Mouse (Mus musculus) right cerebral cortex, adult 2 months (tissue): ENCODE data around the gene Notch2.

Experiments used
- DNase-seq, 2 experiments: peaks; one replicate each; pipeline ENCODE4 v3.0.0; 2021 to 2022; ENCODE audit warnings: low spot score in 2 of 2

Notch2 gene

DNA sequence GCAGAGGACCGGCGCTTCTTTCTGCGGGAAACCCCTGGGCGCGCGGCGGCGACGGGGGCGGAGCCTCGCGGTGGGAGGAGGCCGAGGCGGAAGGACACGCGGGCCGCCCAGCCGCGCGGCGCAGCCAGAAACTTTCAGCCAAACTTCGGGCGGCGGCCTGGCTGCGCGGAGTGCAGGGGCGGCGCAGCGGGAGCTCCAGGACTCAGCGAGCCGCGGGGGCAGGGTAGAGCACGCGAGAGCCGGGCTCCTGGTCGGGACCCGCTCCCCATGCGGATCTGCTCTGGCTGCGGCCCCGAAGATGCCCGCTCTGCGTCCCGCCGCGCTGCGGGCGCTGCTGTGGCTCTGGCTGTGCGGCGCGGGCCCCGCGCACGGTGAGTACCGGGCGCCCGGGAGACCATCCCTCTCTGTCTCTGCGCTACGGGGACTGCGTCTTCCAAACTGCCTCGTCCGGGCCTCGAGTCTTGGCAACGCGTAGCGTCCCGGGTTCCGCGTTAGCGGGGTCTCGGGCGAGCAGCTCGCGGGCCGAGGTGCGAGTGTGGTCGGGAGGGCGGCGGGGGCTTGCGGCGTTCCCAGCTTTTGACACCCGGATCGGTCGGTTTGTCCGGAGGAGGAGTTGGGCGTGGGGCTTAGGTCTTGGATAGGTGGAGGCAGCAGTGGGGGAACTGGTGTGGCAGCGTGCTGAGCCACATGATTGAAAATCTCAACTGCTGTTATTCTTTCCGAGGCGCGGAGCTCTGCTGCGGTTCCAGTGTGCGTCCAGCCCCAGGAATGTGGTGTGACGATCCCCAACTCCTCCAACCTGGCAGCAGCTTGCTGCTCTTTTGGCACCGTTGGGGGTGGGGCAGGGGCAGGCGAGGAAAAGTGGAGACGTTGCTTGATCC lies at the start of gene Notch2:
TSS of gene Notch2 (plus strand) at position 127 of the 881 bp plus-strand sequence.
- DNase-seq = peak; percentile 87 to 88

DNA sequence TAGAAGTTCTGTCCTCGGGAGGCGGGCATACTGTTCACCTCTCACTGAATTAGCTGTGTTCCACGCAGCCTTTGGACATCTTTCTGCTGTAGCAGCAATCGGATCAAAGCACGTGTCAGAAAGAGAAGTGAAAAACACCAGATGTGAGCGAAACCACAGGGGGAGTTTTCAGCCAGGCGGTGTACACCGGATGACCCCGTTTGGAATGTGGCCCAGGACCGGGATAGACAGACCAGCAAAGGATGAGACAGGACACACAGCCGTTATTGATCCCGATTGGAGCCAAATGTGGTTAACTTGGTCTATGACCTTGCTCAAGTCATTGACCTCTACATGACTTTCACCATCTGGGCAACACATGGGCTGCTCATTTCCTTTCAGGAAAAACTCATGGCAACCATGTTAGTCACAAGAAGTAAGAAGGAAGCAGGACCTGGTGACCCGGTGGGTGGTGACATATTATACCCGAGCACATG lies 48.4 kb upstream of the Notch2 start:
- DNase-seq = peak; percentile 7 to 9

- DNase-seq = no peak
These were observed 45.7 kb upstream of the Notch2 start for GRCm38 (mm10) chr3:97967627-97968026.

GRCm38 (mm10) chr3:97968191-97968590 lies 45.1 kb upstream of the Notch2 start:
- DNase-seq = no peak

- DNase-seq = no peak
These were observed 44.3 kb upstream of the Notch2 start for GRCm38 (mm10) chr3:97969019-97969418.

GRCm38 (mm10) chr3:97971117-97971516 lies 42.2 kb upstream of the Notch2 start:
- DNase-seq = no peak

GRCm38 (mm10) chr3:97972200-97972599 lies 41.1 kb upstream of the Notch2 start:
- DNase-seq = no peak

GRCm38 (mm10) chr3:97972707-97973106 lies 40.6 kb upstream of the Notch2 start:
- no peak for DNase-seq

DNA sequence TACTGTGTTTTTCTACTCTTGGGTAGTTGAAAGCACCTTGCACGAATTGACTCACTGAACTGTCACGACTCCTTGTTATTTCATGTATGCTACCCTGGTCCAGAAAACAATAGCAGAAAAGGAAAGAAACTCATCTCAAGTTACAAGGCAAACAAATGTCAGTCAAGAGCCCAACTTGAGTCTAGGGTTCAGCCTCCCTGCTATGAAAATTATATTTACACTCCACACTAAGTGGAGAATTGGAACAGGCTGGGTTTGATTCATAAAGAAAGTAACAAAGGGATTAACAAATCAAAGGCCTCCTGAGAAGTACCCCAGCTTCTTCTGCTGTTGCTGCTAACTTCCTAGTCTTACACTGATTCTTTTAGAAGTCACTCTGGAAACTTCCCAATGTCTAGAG lies 40.0 kb upstream of the Notch2 start:
- no peak for DNase-seq

GRCm38 (mm10) chr3:97974197-97974770 lies 39.0 kb upstream of the Notch2 start:
- no peak for DNase-seq

GRCm38 (mm10) chr3:97976706-97977105 lies 36.6 kb upstream of the Notch2 start:
- no peak for DNase-seq

DNA sequence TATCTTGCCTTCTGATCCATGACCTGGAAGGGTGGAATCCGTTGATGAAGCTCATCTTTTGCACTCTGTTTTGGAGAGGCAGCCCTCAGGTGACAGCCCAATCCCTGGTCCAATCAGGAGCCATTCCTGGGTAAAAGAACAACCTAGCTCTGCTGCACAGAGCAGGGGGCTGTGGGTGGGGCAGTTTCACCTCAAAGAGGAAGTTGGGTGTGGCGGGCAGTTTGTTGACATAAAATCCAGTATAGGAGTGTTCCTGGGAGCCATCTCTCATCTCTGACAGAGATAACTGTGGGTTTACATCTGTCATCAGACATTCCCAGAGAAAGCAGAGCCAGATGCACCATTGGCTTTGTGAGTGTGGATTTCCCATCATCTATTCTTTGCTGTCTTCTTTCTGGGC lies 34.6 kb upstream of the Notch2 start:
- no peak for DNase-seq

DNA sequence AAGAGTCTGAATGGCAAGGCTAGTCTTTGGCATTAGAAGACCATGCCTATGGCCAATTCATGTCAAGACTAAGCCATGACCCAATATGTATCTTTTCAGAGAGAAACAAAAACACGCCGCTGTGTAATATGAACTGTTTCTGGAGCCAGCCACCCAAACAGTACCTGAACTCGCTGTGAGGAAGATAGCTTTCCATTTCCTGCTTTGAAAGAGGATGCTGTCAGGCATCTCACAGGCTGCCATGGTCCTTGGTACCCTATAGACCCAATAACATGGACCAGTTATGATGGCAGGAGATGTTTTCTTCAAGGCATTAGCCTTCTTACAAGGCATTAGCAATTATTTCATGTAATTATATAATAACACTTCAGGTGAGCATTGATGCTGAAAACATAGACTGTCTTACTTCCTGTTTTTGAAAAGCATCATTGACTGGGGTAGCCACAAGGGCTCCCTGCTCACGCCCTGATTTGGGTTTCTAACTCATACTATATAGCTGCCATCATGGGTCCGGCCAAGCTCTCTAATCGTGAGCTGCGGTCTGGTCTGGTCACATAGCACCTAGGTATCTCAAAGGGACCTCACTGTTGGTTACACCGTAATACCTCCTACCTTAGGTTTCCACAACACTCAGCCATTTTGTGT lies 32.5 kb upstream of the Notch2 start:
- DNase-seq = no peak

GRCm38 (mm10) chr3:97981376-97981906 lies 31.9 kb upstream of the Notch2 start:
- DNase-seq = no peak

GRCm38 (mm10) chr3:97984870-97985506 lies 28.3 kb upstream of the Notch2 start:
- no peak for DNase-seq

DNA sequence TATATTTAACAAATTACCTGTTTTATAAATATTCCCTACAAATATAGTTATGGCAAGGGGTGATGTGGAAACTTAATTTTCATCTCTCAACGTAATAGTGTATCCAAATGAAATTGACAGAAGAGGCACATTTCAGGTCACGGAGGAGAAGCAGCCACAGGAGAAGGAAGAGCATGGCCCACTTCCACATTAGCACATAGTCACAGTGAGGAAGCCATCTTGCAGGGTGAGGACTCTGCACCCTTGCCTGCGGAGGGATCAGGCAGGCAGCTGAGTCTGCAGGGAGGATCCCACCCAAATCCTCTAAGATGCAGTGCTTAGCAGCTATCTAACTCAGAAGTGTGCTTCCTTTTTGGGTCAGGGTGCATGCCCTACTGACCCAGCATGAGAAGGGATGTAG lies 27.6 kb upstream of the Notch2 start:
- DNase-seq = no peak

DNA sequence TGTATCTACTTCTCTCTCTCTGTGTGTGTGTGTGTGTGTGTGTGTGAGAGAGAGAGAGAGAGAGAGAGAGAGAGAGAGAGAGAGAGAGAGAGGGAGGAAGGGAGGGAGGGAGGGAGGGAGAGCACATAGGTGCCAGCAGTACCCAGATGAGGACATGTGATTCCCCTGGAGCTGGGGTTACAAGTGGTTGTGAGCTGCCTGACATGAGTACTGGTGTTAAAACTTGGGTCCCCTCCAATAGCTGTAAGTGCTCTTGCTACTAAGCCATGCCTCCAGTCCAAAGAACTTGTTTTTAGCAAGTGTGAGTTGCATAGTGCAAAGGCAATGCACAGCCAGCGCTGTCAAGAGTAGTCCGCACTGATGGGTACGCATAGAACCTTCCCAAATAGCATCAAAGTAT lies 26.2 kb upstream of the Notch2 start:
- no peak for DNase-seq

GRCm38 (mm10) chr3:97988756-97989155 lies 24.6 kb upstream of the Notch2 start:
- no peak for DNase-seq

- no peak for DNase-seq
These were observed 22.8 kb upstream of the Notch2 start for GRCm38 (mm10) chr3:97990576-97990975.

GRCm38 (mm10) chr3:97992289-97992688 lies 21.0 kb upstream of the Notch2 start:
- DNase-seq = no peak

GRCm38 (mm10) chr3:97993196-97993595 lies 20.1 kb upstream of the Notch2 start:
- DNase-seq = no peak
